Mouse (Mus musculus) limb, embryonic 12.5 days (tissue): ENCODE results near the gene Tcf19. TPM values are rescaled to one million over a fixed set of nuclear protein-coding genes. Genes with fewer than 3 reads are reported as not detected.
"Not testable (repeated sequence)": the region's sequence is repeated elsewhere in the genome, so short reads cannot be mapped to it uniquely, and the experiment has no call there.

Experiments
- ATAC-seq: fragments of 200-750 bp; cut with Nextera tagmentation; 2 replicates; pipeline ENCODE4 v1.8.0; 2017; ENCODE audit warnings: low read depth, moderate TSS enrichment; ENCODE audit not compliant: insufficient number of reproducible peaks, insufficient read depth, low FRiP score, low TSS enrichment
- H3K27ac ChIP-seq: fragments of 300-500 bp; sonication (generic); 2 replicates; pipeline ENCODE4 v1.5.1; 2016; ENCODE audit warnings: mild to moderate bottlenecking, moderate library complexity
- H3K27me3 ChIP-seq: fragments of 300-500 bp; sonication (generic); 2 replicates; pipeline ENCODE4 v1.6.1; 2016; ENCODE audit warnings: mild to moderate bottlenecking, moderate library complexity
- H3K36me3 ChIP-seq: fragments of 300-500 bp; sonication (generic); 2 replicates; pipeline ENCODE4 v1.6.1; 2016; ENCODE audit warnings: mild to moderate bottlenecking, moderate library complexity
- H3K4me1 ChIP-seq: fragments of 300-500 bp; sonication (generic); replicated peaks from 2 replicates; pipeline ENCODE4 v1.6.1; 2016
- H3K4me2 ChIP-seq: fragments of 300-500 bp; sonication (generic); 2 replicates; pipeline ENCODE4 v1.6.1; 2016; ENCODE audit warnings: mild to moderate bottlenecking, moderate library complexity
- H3K4me3 ChIP-seq: fragments of 300-500 bp; sonication (generic); replicated peaks from 2 replicates; pipeline ENCODE4 v1.5.1; 2016; ENCODE audit warnings: mild to moderate bottlenecking
- H3K9ac ChIP-seq: fragments of 300-500 bp; sonication (generic); replicated peaks from 2 replicates; pipeline ENCODE4 v1.6.1; 2016; ENCODE audit warnings: mild to moderate bottlenecking, moderate library complexity
- H3K9me3 ChIP-seq: fragments of 300-500 bp; sonication (generic); 2 replicates; pipeline ENCODE4 v1.6.1; 2016; ENCODE audit warnings: mild to moderate bottlenecking, moderate library complexity
- WGBS: fragments of 180-500 bp; shearing (Covaris S2); methylation state at CpG from one replicate; pipeline ENCODE4 v1.1.7; 2016; 5-methylcytosine and 5-hydroxymethylcytosine counted together
- polyA plus RNA-seq: library from polyadenylated mRNA; unstranded; fragments of >200 nt; fragmentation: Nextera tagmentation; extraction: Ambion mirVana; gene quantifications from 2 replicates; pipeline ENCODE4 v1.2.1, GENCODE M21; 2016

Tcf19 gene
- polyA plus RNA-seq, 1 experiment from 2014 or later: 62.3 TPM

- H3K9ac ChIP-seq: no peak overlapping the region
- H3K27me3 ChIP-seq: peaks cover 6% of the 10 kb centered on the region; the same call in 1 of the 2 replicates
- H3K36me3 ChIP-seq: peaks cover 37% of the 10 kb centered on the region
- WGBS: 4% methylated on average over 3 of the region's 3 CpGs
- no peaks in the 10 kb centered on the region for H3K9me3 ChIP-seq
- H3K4me1 ChIP-seq: peaks cover 6% of the 10 kb centered on the region
- H3K4me3 ChIP-seq: no peak overlapping the region
- no peak overlapping the region for H3K27ac ChIP-seq
- ATAC-seq: no peak
- H3K4me2 ChIP-seq: no peak overlapping the region
Observed at GRCm38 (mm10) chr17:35532360-35532759, 15.7 kb upstream of the Tcf19 start.

DNA sequence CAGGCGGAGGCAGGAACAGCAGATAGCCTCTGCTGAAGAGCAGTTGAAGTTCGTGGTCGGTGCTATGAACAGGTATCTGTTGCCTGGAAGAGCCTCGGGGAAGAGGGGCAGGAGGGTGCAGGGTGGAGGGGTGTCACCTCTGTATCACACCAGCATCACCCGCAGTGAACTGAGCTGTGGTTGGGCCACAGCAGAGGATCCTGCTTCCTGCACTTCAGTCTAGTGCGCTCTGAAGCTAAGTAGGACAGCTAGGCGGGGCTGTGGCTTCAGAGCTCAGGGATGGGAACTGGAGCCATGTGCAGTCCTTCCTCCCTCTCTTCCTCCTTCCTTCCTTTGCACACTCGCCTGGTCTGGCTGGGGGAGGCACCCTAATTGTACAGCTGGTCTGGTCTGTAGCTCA lies 10.0 kb upstream of the Tcf19 start:
- Histone ChIP-seq H3K4me2 (no peak overlapping the region), H3K9me3 (no peaks in the 10 kb centered on the region), H3K27me3 (no peaks in the 10 kb centered on the region), H3K4me3 (no peak overlapping the region), H3K9ac (no peak overlapping the region), H3K27ac (no peak overlapping the region), H3K36me3 (peaks cover 86% of the 10 kb centered on the region), H3K4me1 (no peaks in the 10 kb centered on the region)
- WGBS: 79% methylated on average over 8 of the region's 8 CpGs
- no peak for ATAC-seq

- Histone ChIP-seq H3K36me3 (peaks cover 86% of the 10 kb centered on the region), H3K9me3 (no peaks in the 10 kb centered on the region), H3K4me2 (no peak overlapping the region), H3K9ac (no peak overlapping the region), H3K4me1 (no peaks in the 10 kb centered on the region), H3K4me3 (no peak overlapping the region), H3K27ac (no peak overlapping the region), H3K27me3 (no peaks in the 10 kb centered on the region)
- ATAC-seq: no peak
- WGBS: 86% methylated on average over 9 of the region's 9 CpGs
Observed at GRCm38 (mm10) chr17:35524354-35524753, 7.7 kb upstream of the Tcf19 start.

GRCm38 (mm10) chr17:35517526-35517925 lies 902 bp upstream of the Tcf19 start:
- H3K27me3 ChIP-seq: no peaks in the 10 kb centered on the region
- peak overlapping the region; percentile 64; the same call in 1 of the 2 replicates for H3K27ac ChIP-seq
- peak overlapping the region; percentile 51 for H3K4me3 ChIP-seq
- WGBS: 11% methylated on average over 12 of the region's 12 CpGs
- no peaks in the 10 kb centered on the region for H3K9me3 ChIP-seq
- peak overlapping the region; percentile 69 for H3K4me2 ChIP-seq
- peak overlapping the region; percentile 61 for H3K9ac ChIP-seq
- peaks cover 46% of the 10 kb centered on the region for H3K36me3 ChIP-seq
- H3K4me1 ChIP-seq: peaks cover 35% of the 10 kb centered on the region
- ATAC-seq: no peak

- ATAC-seq: peak; percentile 24; the same call in 1 of the 2 replicates
Observed at GRCm38 (mm10) chr17:35515911-35516640, 548 bp downstream of the Tcf19 start.

DNA sequence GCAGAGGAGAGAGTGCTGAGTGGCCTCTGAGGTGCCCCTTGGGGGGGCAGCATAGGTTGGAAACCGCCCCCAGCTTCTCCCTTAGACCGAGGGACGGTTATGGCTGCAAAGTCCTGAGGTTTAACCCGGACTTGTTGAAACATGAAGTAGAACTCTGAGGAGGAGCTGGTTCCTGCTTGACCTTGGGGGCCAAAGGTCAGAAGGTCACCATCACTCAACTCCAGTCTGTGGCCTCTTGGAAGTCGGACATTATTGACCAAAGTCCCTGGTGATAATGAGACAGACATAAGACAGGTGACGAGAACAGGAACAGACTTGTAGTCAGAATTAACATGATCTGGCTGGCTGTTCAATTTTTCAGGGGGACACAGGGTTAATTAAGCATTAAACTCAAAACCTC lies 1.9 kb downstream of the Tcf19 start:
- no peaks in the 10 kb centered on the region for H3K9me3 ChIP-seq
- H3K27ac ChIP-seq: no peak overlapping the region
- H3K36me3 ChIP-seq: peaks cover 27% of the 10 kb centered on the region
- H3K9ac ChIP-seq: peak overlapping the region; percentile 51
- H3K4me3 ChIP-seq: peak overlapping the region; percentile 51
- peaks cover 35% of the 10 kb centered on the region for H3K4me1 ChIP-seq
- H3K4me2 ChIP-seq: peak overlapping the region; percentile 69
- ATAC-seq: no peak
- no peaks in the 10 kb centered on the region for H3K27me3 ChIP-seq
- WGBS: 40% methylated on average over 6 of the region's 6 CpGs

More at GRCm38 (mm10) chr17:35515911-35516640, 548 bp downstream of the Tcf19 start:
- Histone ChIP-seq H3K4me3 (peak overlapping the region; percentile 51), H3K9ac (peak overlapping the region; percentile 63), H3K4me1 (peaks cover 35% of the 10 kb centered on the region), H3K36me3 (peaks cover 39% of the 10 kb centered on the region), H3K4me2 (peak overlapping the region; percentile 69), H3K27me3 (no peaks in the 10 kb centered on the region), H3K9me3 (no peaks in the 10 kb centered on the region), H3K27ac (no peak overlapping the region)
- WGBS: 6% methylated on average over 25 of the region's 25 CpGs

DNA sequence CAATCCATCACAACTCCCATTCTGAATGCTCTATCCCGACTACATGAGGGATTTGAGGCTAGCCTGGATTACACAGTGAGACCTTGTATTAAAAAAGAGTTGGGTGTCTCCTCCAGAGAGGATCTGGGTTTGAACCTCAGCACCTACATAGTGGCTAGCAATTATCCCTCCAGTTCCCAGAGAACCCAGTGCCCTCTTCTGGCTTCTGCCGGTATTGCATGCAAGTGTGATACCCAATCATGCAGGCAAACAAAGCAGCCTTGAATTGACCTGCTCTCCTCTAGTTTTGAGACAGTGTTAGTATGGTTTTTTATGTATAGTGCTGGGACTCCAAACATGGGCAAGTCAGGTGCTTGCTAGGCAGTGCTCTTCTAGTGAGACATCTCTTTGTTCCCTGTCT lies 2.7 kb downstream of the Tcf19 start:
- H3K4me2 ChIP-seq: peak overlapping the region; percentile 69
- H3K27me3 ChIP-seq: peaks cover 6% of the 10 kb centered on the region
- no peak overlapping the region for H3K9ac ChIP-seq
- no peaks in the 10 kb centered on the region for H3K9me3 ChIP-seq
- peaks cover 26% of the 10 kb centered on the region for H3K36me3 ChIP-seq
- WGBS: 15% methylated on average over 2 of the region's 2 CpGs
- no peak overlapping the region for H3K4me3 ChIP-seq
- H3K27ac ChIP-seq: no peak overlapping the region
- H3K4me1 ChIP-seq: peaks cover 42% of the 10 kb centered on the region
- no peak for ATAC-seq

- H3K36me3 ChIP-seq: peaks cover 26% of the 10 kb centered on the region
- no peak overlapping the region for H3K4me2 ChIP-seq
- ATAC-seq: no peak
- WGBS: 93% methylated on average over 7 of the region's 7 CpGs
- H3K27me3 ChIP-seq: peaks cover 11% of the 10 kb centered on the region
- H3K4me1 ChIP-seq: peaks cover 36% of the 10 kb centered on the region
- H3K4me3 ChIP-seq: no peak overlapping the region
- H3K27ac ChIP-seq: no peak overlapping the region
- H3K9me3 ChIP-seq: no peaks in the 10 kb centered on the region
- H3K9ac ChIP-seq: no peak overlapping the region
Observed at GRCm38 (mm10) chr17:35512916-35513626, 3.6 kb downstream of the Tcf19 start.

GRCm38 (mm10) chr17:35509284-35509683 lies 7.3 kb downstream of the Tcf19 start:
- WGBS: 34% methylated on average over 8 of the region's 8 CpGs

DNA sequence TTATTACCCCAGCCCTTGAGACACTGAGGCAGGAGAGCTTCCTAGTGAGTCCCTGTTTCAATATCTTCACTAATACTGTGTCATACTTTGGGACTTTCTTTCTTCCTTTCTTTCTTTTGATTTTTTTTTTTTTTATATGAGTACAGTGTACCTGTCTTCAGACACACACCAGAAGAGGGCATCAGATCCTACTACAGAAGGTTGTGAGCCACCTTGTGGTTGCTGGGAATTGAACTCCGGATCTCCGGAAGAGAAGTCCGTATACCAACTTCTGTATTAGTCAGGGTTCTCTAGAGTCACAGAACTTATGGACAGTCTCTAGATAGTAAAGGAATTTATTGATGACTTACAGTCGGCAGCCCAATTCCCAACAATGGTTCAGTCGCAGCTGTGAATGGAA lies 8.3 kb downstream of the Tcf19 start:
- Histone ChIP-seq H3K4me1 (0 out of 2 replicates have a peak, but pooled peaks cover 10% of the 10 kb centered on the region), H3K36me3 (peaks cover 12% of the 10 kb centered on the region), H3K27me3 (peaks cover 48% of the 10 kb centered on the region)
- H3K27ac ChIP-seq, H3K9me3 ChIP-seq, H3K4me2 ChIP-seq, H3K4me3 ChIP-seq, ATAC-seq, H3K9ac ChIP-seq: not testable (repeated sequence)
- 53% methylated on average over 5 of the region's 5 CpGs for whole genome bisulfite sequencing

More at GRCm38 (mm10) chr17:35509284-35509683, 7.3 kb downstream of the Tcf19 start:
- Histone ChIP-seq H3K36me3 (peaks cover 22% of the 10 kb centered on the region), H3K27me3 (peaks cover 48% of the 10 kb centered on the region), H3K9ac (no peak overlapping the region), H3K4me1 (peaks cover 13% of the 10 kb centered on the region), H3K27ac (no peak overlapping the region), H3K9me3 (no peaks in the 10 kb centered on the region), H3K4me3 (no peak overlapping the region), H3K4me2 (no peak overlapping the region)
- ATAC-seq: no peak

DNA sequence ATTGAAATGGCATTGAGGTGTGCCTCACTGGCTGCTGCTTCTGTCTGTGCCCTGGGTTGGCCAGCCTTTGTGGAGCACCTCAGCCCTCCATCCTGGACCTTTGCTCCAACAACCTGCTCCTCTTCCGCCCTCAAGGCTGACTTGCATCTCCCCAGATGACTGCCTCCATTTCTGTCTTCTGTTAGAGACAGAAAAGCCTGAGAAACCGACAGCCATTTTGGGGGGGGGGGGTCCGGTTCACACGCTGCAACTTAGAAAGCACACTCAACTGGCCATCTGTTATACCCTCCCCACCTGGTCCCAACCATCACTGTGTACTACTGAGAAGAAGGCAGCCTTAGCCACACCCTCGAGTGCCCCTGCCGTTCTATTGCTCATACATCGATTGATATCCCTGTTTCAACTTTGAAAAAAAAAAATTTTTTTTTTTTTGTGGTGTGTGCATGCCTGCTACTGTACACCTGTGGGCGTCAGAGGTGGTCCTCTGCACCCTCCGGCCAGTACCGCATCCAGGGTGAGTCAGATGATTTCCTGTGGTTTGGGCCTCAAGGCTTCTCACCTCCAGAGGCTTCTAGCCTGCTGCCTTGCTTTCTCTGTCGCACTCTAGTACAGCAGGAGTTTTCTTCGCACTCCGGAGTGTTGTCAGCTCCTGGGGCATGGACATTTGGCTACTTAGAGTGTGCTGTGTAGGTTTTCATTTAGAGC lies 8.9 kb downstream of the Tcf19 start:
- Histone ChIP-seq H3K27ac (no peak overlapping the region), H3K4me3 (no peak overlapping the region), H3K27me3 (peaks cover 48% of the 10 kb centered on the region), H3K36me3 (peaks cover 6% of the 10 kb centered on the region), H3K4me1 (peaks cover 11% of the 10 kb centered on the region), H3K9me3 (no peaks in the 10 kb centered on the region), H3K4me2 (no peak overlapping the region), H3K9ac (no peak overlapping the region)
- 20% methylated on average over 13 of the region's 13 CpGs for WGBS
- ATAC-seq: no peak
